Mouse (Mus musculus) heart, postnatal 0 days (tissue): Measurements from ENCODE around the gene Trp53.

Experiments used
- CTCF ChIP-seq: IDR thresholded peaks from 2 replicates; pipeline ENCODE4 v1.5.1; 2016; ENCODE audit warnings: antibody characterized with exemption, control low read depth, low read depth
- EP300 ChIP-seq: IDR thresholded peaks from 2 replicates; pipeline ENCODE4 v1.6.1; 2016; ENCODE audit warnings: antibody characterized with exemption, low read depth

DNA sequence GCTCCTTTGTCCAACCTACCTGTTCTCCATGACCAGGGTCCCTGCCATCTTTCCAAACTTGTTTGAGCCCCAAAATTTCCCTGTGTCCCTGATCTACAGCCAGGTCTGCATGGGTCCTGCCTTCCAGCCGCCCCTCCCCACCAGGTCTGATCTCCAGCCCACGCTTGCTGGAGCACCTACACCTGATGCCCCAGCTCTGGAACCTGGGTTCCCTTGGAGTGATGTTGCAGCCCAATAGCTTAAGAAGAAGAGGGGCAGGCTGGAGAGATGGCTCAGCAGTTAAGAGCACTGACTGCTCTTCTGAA, 26.3 kb downstream of the Trp53 start:
- TF ChIP-seq CTCF: no peak
- no peak for TF ChIP-seq EP300
